Mouse (Mus musculus) left cerebral cortex, postnatal 25 days (tissue): ENCODE data around the gene Sap30. TPM values are rescaled to one million over a fixed set of nuclear protein-coding genes. Genes with fewer than 3 reads are reported as not detected.
A peak's percentile ranks its signal among the peaks of the same experiment; 100 is the strongest.
"Not testable (repeated sequence)": the region's sequence is repeated elsewhere in the genome, so short reads cannot be mapped to it uniquely, and the experiment has no call there.

Experiments
- DNase-seq, 2 experiments: peaks; one replicate each; pipeline ENCODE4 v3.0.0; 2022; ENCODE audit warnings: low spot score in 2 of 2, mixed read lengths in 1 of 2
- intact Hi-C: fragments of 180-260 bp; cut with DNase I; formaldehyde crosslinking; loops from one replicate; pipeline ENCODE4 v1.15.1; 2025
- total RNA-seq, 2 experiments: library from RNA; stranded (reverse); gene quantifications; 2 replicates each; pipeline ENCODE4 v1.2.3; 2021

Sap30 gene
- total RNA-seq, 2 experiments from 2014 or later = 8.3 to 8.6 TPM

DNA sequence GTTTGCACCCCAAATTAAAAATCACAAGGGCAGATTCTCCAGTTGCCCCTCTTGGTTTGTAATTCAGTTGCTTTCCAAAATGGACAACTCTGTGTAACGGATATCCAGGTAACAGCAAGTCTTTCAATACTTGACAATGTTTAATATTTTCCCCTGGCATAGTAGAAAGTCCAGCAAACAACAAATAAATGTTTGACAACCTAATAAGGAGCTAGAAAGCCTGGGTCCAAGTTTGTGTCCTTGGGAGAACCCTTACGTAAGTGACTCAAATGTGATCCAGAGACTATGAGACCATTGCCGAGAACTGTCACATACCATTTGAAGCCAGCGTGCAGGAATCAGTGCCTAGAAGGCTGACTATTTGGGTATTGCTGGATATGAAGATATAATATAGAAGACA is 35.8 kb downstream of the Sap30 start:
- intact Hi-C loops = no loop called here
- DNase-seq = no peak

DNA sequence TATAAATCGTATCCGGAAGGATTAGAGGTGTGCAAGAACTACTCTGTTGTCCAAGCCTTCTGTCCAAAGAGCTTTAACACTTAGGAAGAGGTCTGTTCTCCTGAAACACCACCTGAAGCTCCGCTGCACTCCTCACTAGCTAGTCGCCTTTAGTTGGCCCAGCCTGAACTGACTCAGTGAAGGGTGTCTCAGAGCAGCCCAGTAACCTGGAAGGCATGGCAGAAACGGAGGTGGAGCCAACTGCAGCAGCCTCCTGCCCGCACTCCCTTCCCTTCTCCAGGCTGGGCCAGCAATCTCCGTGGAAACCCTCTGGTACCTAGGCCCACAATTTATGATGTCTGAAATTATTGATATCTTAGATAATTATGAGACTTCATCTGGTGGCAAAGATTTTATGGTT is 36.9 kb downstream of the Sap30 start:
- intact Hi-C loops = no loop called here
- DNase-seq = no peak

DNA sequence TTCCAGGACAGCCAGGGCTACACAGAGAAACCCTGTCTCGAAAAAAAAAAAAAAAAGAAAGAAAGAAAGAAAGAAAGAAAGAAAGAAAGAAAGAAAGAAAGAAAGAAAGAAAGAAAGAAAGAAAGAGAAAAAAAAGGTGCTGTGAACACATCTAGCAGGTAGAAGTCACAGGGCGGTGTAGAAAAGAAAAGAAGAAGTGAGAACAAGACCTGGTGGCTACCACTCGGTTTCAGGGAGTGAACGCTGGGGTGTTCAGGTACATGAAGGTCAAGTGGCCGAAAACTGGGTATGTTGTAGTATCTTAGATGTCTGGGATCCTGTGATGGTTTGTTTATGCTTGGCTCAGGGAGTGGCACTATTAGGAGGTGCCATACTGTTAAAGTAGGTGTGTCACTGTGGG is 41.8 kb downstream of the Sap30 start:
- not testable (repeated sequence) for DNase-seq

DNA sequence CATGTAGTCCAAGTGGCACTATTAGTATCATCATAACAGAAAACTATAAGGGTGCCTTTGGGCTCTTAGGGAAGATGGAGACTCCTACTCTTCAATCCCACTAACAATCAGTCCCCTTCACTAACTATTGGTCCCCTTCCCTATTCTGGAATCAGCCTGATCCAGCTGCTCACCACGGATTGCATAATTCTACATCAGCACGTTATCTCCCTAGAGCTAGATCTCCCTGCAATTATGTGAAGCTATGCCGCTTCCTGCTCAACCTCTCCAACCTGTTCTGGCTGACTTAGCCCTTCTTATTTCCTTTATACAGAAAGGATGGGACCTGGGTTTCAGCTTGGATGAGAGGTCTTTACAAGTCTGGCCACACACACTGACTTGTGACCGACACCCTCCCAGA is 44.4 kb downstream of the Sap30 start:
- no peak for DNase-seq
- intact Hi-C loops = no loop called here

More for the DNA sequence above, 41.8 kb downstream of the Sap30 start:
- intact Hi-C loops = not testable (repeated sequence)

DNA sequence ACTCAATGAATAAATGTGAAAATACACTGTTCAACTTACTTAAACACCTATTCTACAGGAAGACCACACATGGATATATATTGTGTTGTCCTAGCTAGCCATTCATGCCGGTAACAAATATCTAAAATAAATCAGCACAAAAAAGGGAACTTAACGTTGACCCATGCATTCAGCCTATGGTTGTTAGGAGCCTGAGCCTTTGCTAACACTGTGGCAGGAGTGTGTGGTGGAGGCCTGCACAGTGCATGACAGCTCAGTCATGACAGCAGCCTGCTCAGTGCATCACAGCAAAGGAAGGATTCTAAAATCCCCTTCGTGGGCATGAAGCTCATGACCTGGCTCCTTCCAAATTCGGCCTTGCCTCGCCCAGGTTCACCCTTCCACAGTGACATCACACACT is 46.1 kb downstream of the Sap30 start:
- intact Hi-C loops = no loop called here
- no peak for DNase-seq

DNA sequence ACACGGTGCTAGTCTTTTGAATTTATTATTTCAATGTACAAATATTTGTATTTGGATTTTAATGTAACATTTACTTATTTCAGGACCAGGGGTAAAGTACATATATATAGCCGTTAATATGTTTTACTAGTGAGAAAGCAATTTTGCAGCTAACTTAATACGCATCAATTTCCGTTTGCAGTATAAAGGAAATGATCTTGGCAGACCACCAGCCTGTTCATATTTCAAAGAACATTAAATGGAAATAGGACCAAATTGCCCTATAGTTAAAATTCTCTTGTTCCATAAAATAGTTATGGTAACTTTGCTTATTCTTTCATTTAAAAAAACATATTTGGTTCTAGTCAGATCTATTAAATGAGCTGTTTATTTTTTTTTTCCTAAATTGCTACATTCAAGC is 46.5 kb downstream of the Sap30 start:
- intact Hi-C loops = no loop called here
- DNase-seq = no peak

DNA sequence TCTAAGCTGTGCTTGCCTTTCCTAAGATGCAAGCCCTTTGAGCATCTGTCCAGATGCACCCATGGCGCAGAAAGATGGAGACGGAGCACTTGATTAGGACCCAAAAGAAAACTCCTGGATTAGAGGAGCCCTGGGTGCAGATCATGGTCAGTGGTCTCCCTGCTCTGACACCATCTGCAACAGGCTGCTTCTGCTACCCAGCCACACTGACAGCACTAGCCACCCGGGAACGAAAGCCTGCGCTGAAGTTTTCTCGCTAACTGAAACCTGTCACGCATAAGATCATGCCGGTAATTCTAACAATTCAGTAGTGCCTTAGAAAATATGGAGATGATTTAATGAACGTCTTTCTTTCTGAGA is 51.2 kb downstream of the Sap30 start:
- intact Hi-C loops = no loop called here
- DNase-seq = no peak

DNA sequence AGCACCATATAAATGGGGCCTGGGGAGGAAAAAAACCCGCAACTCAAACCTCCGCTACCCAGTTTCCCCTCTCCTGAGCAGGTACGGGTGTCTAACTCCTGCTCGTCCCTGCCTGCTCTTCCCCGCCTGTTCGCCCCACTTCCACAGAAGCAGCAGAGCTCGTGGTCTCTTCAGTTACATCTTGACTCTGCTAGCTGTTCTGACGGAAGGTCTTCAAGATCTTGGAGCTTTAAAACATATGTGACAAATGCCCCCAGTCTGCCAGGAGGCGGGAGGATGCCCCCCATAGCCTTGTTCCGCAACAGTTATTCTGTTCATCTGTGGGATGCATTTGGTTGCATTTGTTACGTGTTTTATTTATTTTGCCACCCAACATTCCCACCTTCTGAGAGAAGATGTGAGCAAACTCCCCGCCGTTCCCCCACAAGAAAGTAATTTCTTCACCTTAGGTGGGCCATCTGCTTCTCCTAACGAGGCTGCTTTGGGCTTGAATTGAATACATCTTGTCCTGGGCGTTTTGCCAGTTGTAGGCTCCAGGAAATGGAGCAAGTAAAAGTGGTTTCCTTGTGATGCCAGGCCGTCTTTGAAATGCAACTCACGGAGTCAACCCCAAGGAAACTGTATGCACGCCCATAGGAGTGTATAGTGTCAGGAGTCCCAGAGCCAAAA is 51.8 kb downstream of the Sap30 start:
- intact Hi-C loops = no loop called here

DNA sequence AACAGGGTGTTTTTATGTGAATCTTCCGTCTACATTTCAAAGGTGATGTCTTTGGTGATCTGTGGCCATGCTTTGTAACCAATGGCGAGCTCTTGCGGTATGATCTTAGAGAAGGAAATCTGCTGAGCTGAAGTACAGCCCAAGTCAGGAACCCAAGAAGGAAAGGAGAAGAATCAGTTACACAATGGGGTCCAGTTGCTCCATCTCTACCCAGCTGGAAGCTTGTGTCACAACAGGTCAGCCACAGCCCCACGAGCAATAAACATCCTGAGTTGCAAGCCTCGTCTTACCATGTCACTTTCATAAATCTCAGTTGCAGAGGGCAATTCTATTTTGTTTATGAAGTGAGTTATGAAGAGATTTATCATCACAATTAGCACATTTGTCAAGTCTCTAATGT is 54.9 kb downstream of the Sap30 start:
- no peak for DNase-seq
- intact Hi-C loops = loop anchor here (5.0 kb wide), 2 partner anchors 34 to 79 kb away; partner anchors contain the start of gene Hmgb2

More for the DNA sequence above, 51.8 kb downstream of the Sap30 start:
- DNase-seq = peak; percentile 78 to 90

Other genes starting within 250 kb of the Sap30 start
- gene Hand2, start 166.9 kb downstream of the Sap30 start, total RNA-seq = not detected
- gene Scrg1, start 31.9 kb downstream of the Sap30 start, total RNA-seq = 10 to 100 TPM; 44.5 to 54.1 TPM
- gene Hmgb2, start 24.0 kb upstream of the Sap30 start, total RNA-seq = 1 to 10 TPM; 2.4 to 5.5 TPM
- 10 to 100 TPM; 10.2 to 10.6 TPM for gene Galnt7, start 165.2 kb upstream of the Sap30 start, total RNA-seq